Mouse (Mus musculus): ENCODE data around the gene BC005537.
"Not testable (repeated sequence)": the region's sequence is repeated elsewhere in the genome, so short reads cannot be mapped to it uniquely, and the experiment has no call there.

Gene BC005537

GRCm38 (mm10) chr13:24801308-24801921, at the start of gene BC005537:
BC005537 (plus strand) TSS chr13:24801657.
- DNase-seq (ENCODE audit: low read depth, low spot score): peak; percentile 54

- DNase-seq (ENCODE audit: low read depth, low spot score): no peak
Measured at GRCm38 (mm10) chr13:24756756-24757155, 44.7 kb upstream of the BC005537 start.

GRCm38 (mm10) chr13:24757820-24758564, 43.5 kb upstream of the BC005537 start:
- DNase-seq (ENCODE audit: low read depth, low spot score): no peak

- no peak for DNase-seq (ENCODE audit: low read depth, low spot score)
Measured at GRCm38 (mm10) chr13:24759451-24759850, 42.0 kb upstream of the BC005537 start.

GRCm38 (mm10) chr13:24760351-24760870, 41.0 kb upstream of the BC005537 start:
- DNase-seq (ENCODE audit: low read depth, low spot score): no peak

GRCm38 (mm10) chr13:24761083-24761402, 40.4 kb upstream of the BC005537 start:
- no peak for DNase-seq (ENCODE audit: low read depth, low spot score)

GRCm38 (mm10) chr13:24761403-24762227, 39.8 kb upstream of the BC005537 start, which contains the start of gene Gmnn:
Gmnn (minus strand) TSS chr13:24761923.
- DNase-seq (ENCODE audit: low read depth, low spot score): peak; percentile 88

GRCm38 (mm10) chr13:24762254-24762653, 39.2 kb upstream of the BC005537 start:
- no peak for DNase-seq (ENCODE audit: low read depth, low spot score)

GRCm38 (mm10) chr13:24767809-24768208, 33.6 kb upstream of the BC005537 start:
- DNase-seq (ENCODE audit: low read depth, low spot score): not testable (repeated sequence)

GRCm38 (mm10) chr13:24771482-24771881, 30.0 kb upstream of the BC005537 start:
- DNase-seq (ENCODE audit: low read depth, low spot score): not testable (repeated sequence)

GRCm38 (mm10) chr13:24776146-24776844, 25.2 kb upstream of the BC005537 start:
- DNase-seq (ENCODE audit: low read depth, low spot score): peak; percentile 81

- DNase-seq (ENCODE audit: low read depth, low spot score): peak; percentile 35
Measured at GRCm38 (mm10) chr13:24778026-24778425, 23.4 kb upstream of the BC005537 start.

- no peak for DNase-seq (ENCODE audit: low read depth, low spot score)
Measured at GRCm38 (mm10) chr13:24778706-24779380, 22.6 kb upstream of the BC005537 start.

GRCm38 (mm10) chr13:24781916-24782315, 19.5 kb upstream of the BC005537 start:
- no peak for DNase-seq (ENCODE audit: low read depth, low spot score)

- peak; percentile 97 for DNase-seq (ENCODE audit: low read depth, low spot score)
Measured at GRCm38 (mm10) chr13:24786014-24786490, 15.4 kb upstream of the BC005537 start.

- DNase-seq (ENCODE audit: low read depth, low spot score): peak; percentile 42
Measured at GRCm38 (mm10) chr13:24787477-24787876, 14.0 kb upstream of the BC005537 start.

GRCm38 (mm10) chr13:24791349-24791748, 10.1 kb upstream of the BC005537 start:
- DNase-seq (ENCODE audit: low read depth, low spot score): peak; percentile 33

GRCm38 (mm10) chr13:24792411-24793045, 8.9 kb upstream of the BC005537 start:
- DNase-seq (ENCODE audit: low read depth, low spot score): peak; percentile 83

GRCm38 (mm10) chr13:24798686-24799085, 2.8 kb upstream of the BC005537 start:
- no peak for DNase-seq (ENCODE audit: low read depth, low spot score)

GRCm38 (mm10) chr13:24799378-24799777, 2.1 kb upstream of the BC005537 start:
- DNase-seq (ENCODE audit: low read depth, low spot score): no peak

Measured in brain, adult 2 months (tissue).